Mouse (Mus musculus) brain, embryonic 14.5 days (tissue): Measurements from ENCODE around the gene Atxn7l3. TPM values are rescaled to one million over a fixed set of nuclear protein-coding genes. Genes with fewer than 3 reads are reported as not detected.
A peak's percentile ranks its signal among the peaks of the same experiment; 100 is the strongest.

Source experiments
- DNase-seq: peaks from one replicate; pipeline ENCODE4 v3.0.0-alpha.2; 2011; ENCODE audit warnings: low read depth
- CTCF ChIP-seq: fragments of 200-500 bp; IDR thresholded peaks from 2 replicates; pipeline ENCODE4 v1.5.1; 2012; ENCODE audit warnings: inconsistent platforms, mild to moderate bottlenecking, moderate library complexity, borderline replicate concordance; ENCODE audit not compliant: insufficient read depth, insufficient read length; ENCODE audit errors: extremely low read depth
- POLR2A ChIP-seq: fragments of 200-500 bp; IDR thresholded peaks from 2 replicates; pipeline ENCODE4 v1.6.1; 2012; ENCODE audit warnings: mild to moderate bottlenecking, inconsistent platforms, borderline replicate concordance; ENCODE audit not compliant: poor library complexity, insufficient read depth, insufficient read length, severe bottlenecking; ENCODE audit errors: extremely low read depth
- polyA plus RNA-seq: library from polyadenylated mRNA; depleted of rRNA; stranded (reverse); fragments of >200 nt; gene quantifications from 2 replicates; pipeline ENCODE4 v1.2.3, GENCODE M21; 2012

Atxn7l3 gene
- polyA plus RNA-seq, 1 experiment = 130 TPM

GRCm38 (mm10) chr11:102333061-102333460, 36.6 kb upstream of the Atxn7l3 start:
- TF ChIP-seq POLR2A (no peak), CTCF (no peak)

GRCm38 (mm10) chr11:102331806-102332205, 35.4 kb upstream of the Atxn7l3 start:
- TF ChIP-seq CTCF (no peak), POLR2A (no peak)
- DNase-seq = no peak

More at GRCm38 (mm10) chr11:102333061-102333460, 36.6 kb upstream of the Atxn7l3 start:
- DNase-seq = no peak

DNA sequence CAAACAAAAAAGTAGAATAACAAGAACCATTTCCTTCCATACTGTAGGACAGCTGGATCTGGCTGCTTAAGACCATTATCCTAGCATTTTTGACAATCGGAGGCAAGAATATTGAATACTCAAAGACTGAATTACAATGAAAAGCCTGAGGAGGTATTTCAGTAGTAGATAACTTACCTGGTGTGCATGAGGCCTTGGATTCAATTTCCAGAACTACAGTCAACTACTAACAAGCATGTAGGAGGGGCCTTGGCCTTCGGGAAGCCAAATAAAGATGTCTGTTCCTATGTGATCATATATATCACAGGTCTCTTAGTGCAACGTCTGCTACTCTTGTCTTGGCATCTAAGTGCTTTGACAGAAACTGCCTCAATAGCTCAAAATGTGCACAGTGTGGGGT, 33.6 kb upstream of the Atxn7l3 start:
- no peak for TF ChIP-seq CTCF
- no peak for TF ChIP-seq POLR2A
- no peak for DNase-seq

GRCm38 (mm10) chr11:102329518-102329917, 33.1 kb upstream of the Atxn7l3 start:
- TF ChIP-seq POLR2A = no peak
- TF ChIP-seq CTCF = no peak
- DNase-seq = no peak

DNA sequence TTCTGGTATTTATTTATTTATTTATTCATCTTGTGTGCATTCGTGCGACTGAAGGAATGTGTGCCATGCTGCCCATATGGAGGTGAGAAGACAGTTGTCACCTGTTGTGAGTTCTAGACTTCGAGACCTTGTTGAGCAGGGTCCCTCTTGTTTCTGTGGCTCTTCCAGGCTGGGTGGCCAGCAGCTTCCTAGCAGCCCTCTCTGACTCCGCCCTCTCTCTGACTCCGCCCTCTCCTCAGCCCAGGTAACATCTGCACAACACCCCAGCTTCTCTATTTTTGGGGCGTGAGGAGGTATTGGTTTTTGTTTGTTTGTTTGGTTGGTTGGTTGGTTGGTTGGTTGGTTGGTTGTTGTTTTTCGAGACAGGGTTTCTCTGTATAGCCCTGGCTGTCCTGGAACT, 31.4 kb upstream of the Atxn7l3 start:
- TF ChIP-seq CTCF (no peak), POLR2A (no peak)
- no peak for DNase-seq

GRCm38 (mm10) chr11:102327250-102327649, 30.8 kb upstream of the Atxn7l3 start:
- DNase-seq = no peak
- TF ChIP-seq CTCF = no peak
- TF ChIP-seq POLR2A = no peak

DNA sequence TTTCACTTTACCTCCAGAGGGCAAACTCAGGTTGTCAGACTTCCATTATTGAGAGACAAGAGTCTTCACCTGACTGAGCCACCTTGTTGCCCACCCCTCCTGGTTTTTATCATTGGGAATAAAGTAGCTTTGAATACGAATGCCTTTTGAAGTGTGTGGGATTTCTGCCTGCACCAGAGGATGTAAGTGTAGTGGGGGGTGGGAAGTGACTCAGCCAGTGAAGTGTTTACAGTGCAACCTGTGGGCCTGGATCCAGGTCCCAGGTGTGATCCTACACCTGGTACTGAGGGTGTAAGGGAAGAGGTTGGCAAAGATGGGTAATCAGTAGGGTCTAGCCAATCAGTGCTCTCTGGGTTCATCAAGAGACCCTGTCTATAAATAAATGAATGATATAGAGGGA, 27.1 kb upstream of the Atxn7l3 start:
- DNase-seq = no peak
- no peak for TF ChIP-seq POLR2A
- no peak for TF ChIP-seq CTCF

DNA sequence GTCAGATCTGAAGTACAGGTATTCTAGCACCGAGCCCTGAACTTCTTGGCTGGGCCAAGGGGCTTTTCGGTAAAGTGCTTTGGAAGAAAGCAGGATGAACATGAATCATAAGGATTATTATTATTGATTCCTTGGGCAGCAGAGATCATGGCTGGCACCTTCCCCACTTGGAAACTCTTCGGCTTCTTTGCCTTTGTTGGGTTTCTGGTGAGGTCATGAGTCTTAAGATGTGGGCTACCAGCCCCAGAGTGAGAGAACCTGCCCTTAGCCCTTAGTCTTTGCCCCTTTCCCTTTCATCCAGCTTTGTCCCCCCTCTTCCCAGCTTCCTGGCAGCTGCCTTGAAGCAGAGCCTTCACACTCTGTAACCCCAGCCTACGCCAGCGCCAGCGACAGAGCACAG, 25.5 kb upstream of the Atxn7l3 start:
- no peak for TF ChIP-seq POLR2A
- TF ChIP-seq CTCF = no peak
- no peak for DNase-seq

DNA sequence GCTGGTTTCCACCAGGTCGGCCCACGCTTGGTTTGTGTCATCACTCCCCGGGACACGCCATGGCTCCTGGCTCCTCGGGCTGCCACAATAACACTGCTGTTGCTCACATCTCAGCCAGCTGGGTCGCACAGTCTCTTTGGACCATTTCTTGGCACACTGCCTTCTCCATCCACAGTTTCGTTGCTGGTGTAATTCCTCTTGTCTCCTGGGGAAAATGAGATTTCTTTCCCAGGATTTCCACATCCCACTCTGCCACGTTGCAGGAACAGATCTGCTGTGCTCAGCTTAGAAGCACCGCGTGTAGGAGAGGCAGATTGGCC, 24.2 kb upstream of the Atxn7l3 start:
- peak; percentile 90 for DNase-seq
- TF ChIP-seq CTCF (peak; percentile 12; the same call in 1 of the 2 replicates), POLR2A (no peak)

GRCm38 (mm10) chr11:102319941-102320685, 23.7 kb upstream of the Atxn7l3 start:
- peak; percentile 98 for DNase-seq
- TF ChIP-seq CTCF = no peak
- TF ChIP-seq POLR2A = peak; percentile 52; the same call in 1 of the 2 replicates

- DNase-seq = peak; percentile 93
- no peak for TF ChIP-seq CTCF
- TF ChIP-seq POLR2A = 0 out of 2 replicates have a peak, but pooled peaks have one; percentile 21
These were observed 23.0 kb upstream of the Atxn7l3 start, which contains the start of gene Ubtf for GRCm38 (mm10) chr11:102319410-102319792. TSS of gene Ubtf (minus strand) at chr11:102319742.

DNA sequence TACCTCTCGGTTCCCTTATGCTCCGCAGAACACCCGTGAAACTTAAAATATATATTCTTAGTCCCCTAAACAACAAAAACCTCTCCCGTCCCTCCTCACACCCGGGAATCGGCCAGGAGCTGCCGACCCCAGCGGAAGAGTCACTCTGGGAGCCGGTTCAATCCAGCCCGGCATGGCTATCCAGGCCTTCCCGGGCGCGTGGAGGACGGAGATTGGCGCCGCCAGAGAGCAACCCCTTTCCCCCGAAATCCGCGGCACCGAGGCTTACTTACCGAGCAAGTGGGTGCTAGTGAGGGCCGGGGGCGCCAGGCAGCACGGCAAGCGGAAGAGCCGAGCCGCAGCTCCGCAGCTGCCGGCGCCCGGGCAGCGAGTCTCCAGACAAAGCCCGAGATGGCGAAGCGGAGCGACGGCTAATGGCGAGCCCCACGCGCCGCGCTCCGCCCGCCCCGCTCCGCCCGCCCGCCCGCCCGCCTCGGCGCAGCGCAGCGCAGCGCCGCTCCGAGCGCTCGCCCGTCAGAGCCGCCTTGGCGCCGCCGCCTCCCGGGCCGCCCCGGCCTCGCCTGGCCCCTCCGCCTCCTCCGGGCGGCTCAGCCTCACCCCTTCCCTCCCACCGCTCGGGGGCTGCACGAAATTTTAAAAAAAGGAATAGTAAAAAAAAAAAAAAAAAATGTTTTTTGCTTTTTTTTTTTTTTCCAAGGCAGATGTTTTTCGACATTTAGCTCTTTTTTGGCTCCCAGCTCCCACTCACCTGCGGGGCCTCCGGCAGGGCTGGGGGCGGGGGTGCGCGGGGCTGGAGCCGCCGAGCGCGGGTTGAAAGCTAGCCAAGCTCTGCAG, 22.4 kb upstream of the Atxn7l3 start:
- TF ChIP-seq POLR2A (peak; percentile 50; the same call in 1 of the 2 replicates), CTCF (no peak)
- DNase-seq = peak; percentile 79
